Mouse (Mus musculus) forebrain, embryonic 11.5 days (tissue): ENCODE measurements around the gene Tcf3. TPM values are rescaled to one million over a fixed set of nuclear protein-coding genes. Genes with fewer than 3 reads are reported as not detected.

Source experiments
- ATAC-seq: fragments of 200-750 bp; cut with Nextera tagmentation; replicated peaks from 2 replicates; pipeline ENCODE4 v1.8.0; 2017; ENCODE audit warnings: moderate TSS enrichment; ENCODE audit not compliant: low FRiP score
- DNase-seq: peaks from one replicate; pipeline ENCODE4 v3.0.0-alpha.2; 2017; ENCODE audit warnings: low spot score
- H3K27ac ChIP-seq: fragments of 300-500 bp; sonication (generic); 2 replicates; pipeline ENCODE4 v1.5.1; 2014; ENCODE audit warnings: low read depth, low read length
- H3K27me3 ChIP-seq: fragments of 300-500 bp; sonication (generic); 2 replicates; pipeline ENCODE4 v1.6.1; 2014; ENCODE audit warnings: mild to moderate bottlenecking, low read length, mixed read lengths; ENCODE audit not compliant: control insufficient read depth, insufficient read depth
- H3K36me3 ChIP-seq: fragments of 300-500 bp; sonication (generic); 2 replicates; pipeline ENCODE4 v1.6.1; 2014; ENCODE audit warnings: mild to moderate bottlenecking, low read length, moderate library complexity, mixed read lengths; ENCODE audit not compliant: control insufficient read depth, insufficient read depth
- H3K4me1 ChIP-seq: fragments of 300-500 bp; sonication (generic); replicated peaks from 2 replicates; pipeline ENCODE4 v1.6.1; 2014; ENCODE audit warnings: low read length, mixed read lengths; ENCODE audit not compliant: control insufficient read depth, insufficient read depth
- H3K4me2 ChIP-seq: fragments of 300-500 bp; sonication (generic); 2 replicates; pipeline ENCODE4 v1.6.1; 2014; ENCODE audit warnings: low read depth, mild to moderate bottlenecking, low read length, moderate library complexity, mixed read lengths; ENCODE audit not compliant: severe bottlenecking
- H3K4me3 ChIP-seq: fragments of 300-500 bp; sonication (generic); 2 replicates; pipeline ENCODE4 v1.5.1; 2014; ENCODE audit warnings: low read depth, low read length
- H3K9ac ChIP-seq: fragments of 300-500 bp; sonication (generic); 2 replicates; pipeline ENCODE4 v1.6.1; 2014; ENCODE audit warnings: low read length
- H3K9me3 ChIP-seq: fragments of 300-500 bp; sonication (generic); 2 replicates; pipeline ENCODE4 v1.6.1; 2016; ENCODE audit warnings: low read length, mixed read lengths; ENCODE audit not compliant: control insufficient read depth
- WGBS: fragments of 180-500 bp; shearing (Covaris S2); extraction: QIAGEN DNeasy Blood & Tissue Kit; methylation state at CpG from one replicate; pipeline ENCODE4 v1.1.7; 2014; 5-methylcytosine and 5-hydroxymethylcytosine counted together
- polyA plus RNA-seq: library from polyadenylated mRNA; unstranded; fragments of >200 nt; fragmentation: Nextera tagmentation; extraction: Ambion mirVana; gene quantifications from 2 replicates; pipeline ENCODE4 v1.2.1, GENCODE M21; 2014

The Tcf3 gene
- polyA plus RNA-seq, 1 experiment from 2014 or later, result 237 TPM

- 90% methylated on average over 8 of the region's 8 CpGs for WGBS
- H3K9ac ChIP-seq, result no peak overlapping the region
- H3K4me2 ChIP-seq, result no peak overlapping the region
- H3K27me3 ChIP-seq, result no peaks in the 10 kb centered on the region
- ATAC-seq (no peak), DNase-seq (no peak)
- H3K4me1 ChIP-seq, result no peaks in the 10 kb centered on the region; the same call in 1 of the 2 replicates
- no peak overlapping the region for H3K4me3 ChIP-seq
- no peaks in the 10 kb centered on the region for H3K9me3 ChIP-seq
- no peak overlapping the region; the same call in 1 of the 2 replicates for H3K27ac ChIP-seq
- peaks cover 48% of the 10 kb centered on the region for H3K36me3 ChIP-seq
Observed at GRCm38 (mm10) chr10:80421208-80421607, 12.2 kb downstream of the Tcf3 start.

- WGBS, result 92% methylated on average over 10 of the region's 10 CpGs
Observed at GRCm38 (mm10) chr10:80420729-80421128, 12.7 kb downstream of the Tcf3 start.

GRCm38 (mm10) chr10:80419419-80419818 is 14.0 kb downstream of the Tcf3 start:
- Histone ChIP-seq H3K9ac (no peak overlapping the region), H3K36me3 (peaks cover 47% of the 10 kb centered on the region), H3K4me1 (no peaks in the 10 kb centered on the region; the same call in 1 of the 2 replicates), H3K4me3 (no peak overlapping the region), H3K27me3 (no peaks in the 10 kb centered on the region), H3K9me3 (no peaks in the 10 kb centered on the region), H3K4me2 (no peak overlapping the region), H3K27ac (no peak overlapping the region)
- ATAC-seq, result no peak
- no peak for DNase-seq
- WGBS, result 96% methylated on average over 8 of the region's 8 CpGs

More at GRCm38 (mm10) chr10:80420729-80421128, 12.7 kb downstream of the Tcf3 start:
- H3K36me3 ChIP-seq, result peaks cover 48% of the 10 kb centered on the region
- ATAC-seq (no peak), DNase-seq (no peak)
- H3K27ac ChIP-seq, result no peak overlapping the region
- no peaks in the 10 kb centered on the region for H3K9me3 ChIP-seq
- H3K4me2 ChIP-seq, result no peak overlapping the region
- no peak overlapping the region for H3K9ac ChIP-seq
- no peak overlapping the region for H3K4me3 ChIP-seq
- H3K4me1 ChIP-seq, result no peaks in the 10 kb centered on the region; the same call in 1 of the 2 replicates
- H3K27me3 ChIP-seq, result no peaks in the 10 kb centered on the region

- H3K9me3 ChIP-seq, result no peaks in the 10 kb centered on the region
- no peak overlapping the region for H3K27ac ChIP-seq
- DNase-seq (peak; percentile 76), ATAC-seq (peak; percentile 32; the same call in 1 of the 2 replicates)
- no peaks in the 10 kb centered on the region; the same call in 1 of the 2 replicates for H3K4me1 ChIP-seq
- H3K36me3 ChIP-seq, result peaks cover 50% of the 10 kb centered on the region
- no peak overlapping the region for H3K4me2 ChIP-seq
- WGBS, result 81% methylated on average over 3 of the region's 3 CpGs
- no peaks in the 10 kb centered on the region for H3K27me3 ChIP-seq
- H3K4me3 ChIP-seq, result no peak overlapping the region
- H3K9ac ChIP-seq, result no peak overlapping the region
Observed at GRCm38 (mm10) chr10:80418311-80418710, 15.1 kb downstream of the Tcf3 start.

GRCm38 (mm10) chr10:80417841-80418240 is 15.6 kb downstream of the Tcf3 start:
- H3K27ac ChIP-seq, result no peak overlapping the region

GRCm38 (mm10) chr10:80417371-80417770 is 16.1 kb downstream of the Tcf3 start:
- no peak overlapping the region for H3K4me3 ChIP-seq
- 88% methylated on average over 10 of the region's 10 CpGs for WGBS
- no peaks in the 10 kb centered on the region; the same call in 1 of the 2 replicates for H3K4me1 ChIP-seq
- no peak overlapping the region for H3K9ac ChIP-seq
- no peak overlapping the region for H3K4me2 ChIP-seq
- ATAC-seq, result no peak
- H3K27me3 ChIP-seq, result no peaks in the 10 kb centered on the region
- DNase-seq, result no peak
- H3K36me3 ChIP-seq, result peaks cover 54% of the 10 kb centered on the region
- H3K27ac ChIP-seq, result no peak overlapping the region
- no peaks in the 10 kb centered on the region for H3K9me3 ChIP-seq

More at GRCm38 (mm10) chr10:80417841-80418240, 15.6 kb downstream of the Tcf3 start:
- no peak overlapping the region for H3K9ac ChIP-seq
- ATAC-seq, result 0 out of 2 replicates have a peak, but pooled peaks have one; percentile 3
- no peaks in the 10 kb centered on the region for H3K9me3 ChIP-seq
- H3K27me3 ChIP-seq, result no peaks in the 10 kb centered on the region
- no peak for DNase-seq
- no peak overlapping the region for H3K4me3 ChIP-seq
- no peak overlapping the region for H3K4me2 ChIP-seq
- H3K36me3 ChIP-seq, result peaks cover 50% of the 10 kb centered on the region
- no peaks in the 10 kb centered on the region; the same call in 1 of the 2 replicates for H3K4me1 ChIP-seq
- 96% methylated on average over 1 of the region's 1 CpGs for WGBS

GRCm38 (mm10) chr10:80415566-80415965 is 17.9 kb downstream of the Tcf3 start:
- DNase-seq (no peak), ATAC-seq (no peak)
- Histone ChIP-seq H3K9ac (no peak overlapping the region), H3K4me3 (no peak overlapping the region), H3K9me3 (no peaks in the 10 kb centered on the region), H3K4me2 (no peak overlapping the region), H3K27ac (no peak overlapping the region), H3K27me3 (no peaks in the 10 kb centered on the region), H3K36me3 (peaks cover 54% of the 10 kb centered on the region), H3K4me1 (no peaks in the 10 kb centered on the region; the same call in 1 of the 2 replicates)
- WGBS, result 88% methylated on average over 7 of the region's 7 CpGs

- peaks cover 41% of the 10 kb centered on the region for H3K36me3 ChIP-seq
- WGBS, result 90% methylated on average over 44 of the region's 44 CpGs
- H3K27me3 ChIP-seq, result no peaks in the 10 kb centered on the region
- ATAC-seq (no peak), DNase-seq (no peak)
- H3K9me3 ChIP-seq, result no peaks in the 10 kb centered on the region
- H3K4me1 ChIP-seq, result no peaks in the 10 kb centered on the region; the same call in 1 of the 2 replicates
- H3K4me3 ChIP-seq, result no peak overlapping the region
- no peak overlapping the region for H3K27ac ChIP-seq
- no peak overlapping the region for H3K4me2 ChIP-seq
- no peak overlapping the region for H3K9ac ChIP-seq
Observed at GRCm38 (mm10) chr10:80412656-80413541, 20.5 kb downstream of the Tcf3 start.
